Mouse (Mus musculus): ENCODE results near the gene Tbxas1. TPM values are rescaled to one million over a fixed set of nuclear protein-coding genes. Genes with fewer than 3 reads are reported as not detected.

Gene Tbxas1
- total RNA-seq, 2 experiments from 2014 or later = 2.4 to 3.3 TPM

DNA sequence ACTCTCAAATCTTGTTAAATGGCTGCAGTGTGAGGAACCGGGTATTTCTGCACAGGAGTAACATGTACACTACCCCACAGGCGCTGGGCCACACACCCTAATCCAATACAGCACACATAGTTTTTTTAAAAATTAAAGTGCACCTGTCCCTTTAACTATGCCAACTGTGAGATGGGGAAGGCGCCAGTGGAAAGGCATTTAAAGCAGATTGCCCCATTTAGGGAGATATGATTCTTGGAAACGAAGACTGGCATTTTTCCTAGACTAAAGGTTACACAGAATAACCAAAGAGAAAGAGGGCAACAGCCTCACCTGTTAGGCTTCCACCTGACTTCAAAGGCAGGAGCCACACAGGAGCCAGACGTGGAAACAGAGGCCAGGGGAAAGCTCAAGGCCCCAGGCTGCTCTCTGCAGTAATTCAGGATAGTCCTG, 21.6 kb upstream of the Tbxas1 start:
- DNase-seq (ENCODE audit: low spot score in 2 of 2) = no peak

DNA sequence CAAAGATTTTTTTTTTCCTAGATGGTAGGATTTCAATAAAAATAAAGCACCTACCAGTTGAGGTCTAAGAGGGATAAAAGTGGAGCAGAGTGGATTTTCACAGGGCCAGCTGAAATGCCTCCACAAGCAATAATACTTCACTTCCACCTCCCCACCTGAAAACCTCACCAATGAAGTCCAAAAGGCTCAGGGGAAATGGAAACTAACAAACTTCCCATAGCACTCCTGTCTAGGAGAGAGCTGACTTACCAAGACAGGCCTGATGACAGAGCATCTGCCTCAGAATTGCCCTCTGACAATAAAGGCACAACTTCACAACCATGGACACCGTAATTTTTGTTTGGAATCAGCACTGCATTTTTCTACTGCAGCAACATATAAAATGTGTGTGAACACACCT, 15.4 kb upstream of the Tbxas1 start:
- DNase-seq (ENCODE audit: low spot score in 2 of 2) = no peak

DNA sequence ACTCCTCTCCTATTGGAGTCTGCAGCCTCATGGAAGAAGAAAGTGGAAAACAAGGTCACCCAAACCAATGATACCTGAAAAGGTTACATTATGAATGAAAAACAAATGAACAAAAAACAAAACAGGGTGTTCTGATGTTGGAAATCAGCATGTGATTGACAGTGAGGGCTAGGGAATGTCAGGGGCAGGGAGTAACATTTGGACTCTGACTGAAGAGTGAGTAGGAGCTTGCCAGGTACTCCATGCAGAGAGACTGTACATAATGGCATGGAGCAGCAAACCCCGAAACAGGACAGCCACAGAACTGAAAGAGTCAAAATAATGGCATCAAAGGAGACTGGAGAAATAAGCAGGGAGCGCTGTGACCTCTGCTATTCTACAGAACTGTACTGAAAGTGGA, 14.9 kb upstream of the Tbxas1 start:
- no peak for DNase-seq (ENCODE audit: low spot score in 2 of 2)

DNA sequence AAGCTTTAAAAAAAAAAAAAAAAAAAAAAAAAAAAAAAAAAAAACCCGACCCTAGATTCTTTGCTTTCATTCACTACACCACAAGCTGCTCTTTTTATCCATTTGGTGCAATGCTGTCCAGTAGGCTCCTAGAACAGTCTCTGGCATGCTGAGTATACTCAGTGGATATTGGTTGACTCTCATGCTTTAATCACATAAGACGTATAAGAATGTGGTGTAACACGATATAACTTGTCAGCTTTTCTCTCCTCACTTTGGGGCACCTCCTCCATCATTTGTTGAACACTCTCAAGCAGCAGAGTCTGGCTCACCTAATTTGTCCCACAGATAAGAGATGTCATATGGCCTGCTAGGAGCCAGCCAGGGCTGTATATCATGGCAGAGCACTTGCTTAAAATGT, 11.6 kb upstream of the Tbxas1 start:
- no peak for DNase-seq (ENCODE audit: low spot score in 2 of 2)

DNA sequence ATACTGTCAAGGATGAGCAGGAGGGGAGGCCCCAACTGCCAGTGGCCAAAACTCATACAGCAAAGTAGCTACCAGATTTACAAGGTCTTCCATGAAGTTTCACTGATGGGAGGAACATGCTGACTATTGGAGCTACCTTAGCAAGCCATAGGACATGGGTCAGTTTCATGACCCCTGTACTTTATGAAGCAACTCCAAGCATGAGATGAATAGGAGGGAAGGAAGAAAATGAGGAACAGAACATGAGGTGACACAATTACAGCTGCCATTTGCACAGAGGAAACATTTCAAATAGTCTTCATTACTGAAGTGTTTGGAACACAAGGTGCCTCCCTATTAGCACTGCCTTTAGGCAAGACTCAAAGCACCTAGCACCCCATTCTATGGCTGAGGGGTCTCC, 9.4 kb upstream of the Tbxas1 start:
- DNase-seq (ENCODE audit: low spot score in 2 of 2) = no peak

DNA sequence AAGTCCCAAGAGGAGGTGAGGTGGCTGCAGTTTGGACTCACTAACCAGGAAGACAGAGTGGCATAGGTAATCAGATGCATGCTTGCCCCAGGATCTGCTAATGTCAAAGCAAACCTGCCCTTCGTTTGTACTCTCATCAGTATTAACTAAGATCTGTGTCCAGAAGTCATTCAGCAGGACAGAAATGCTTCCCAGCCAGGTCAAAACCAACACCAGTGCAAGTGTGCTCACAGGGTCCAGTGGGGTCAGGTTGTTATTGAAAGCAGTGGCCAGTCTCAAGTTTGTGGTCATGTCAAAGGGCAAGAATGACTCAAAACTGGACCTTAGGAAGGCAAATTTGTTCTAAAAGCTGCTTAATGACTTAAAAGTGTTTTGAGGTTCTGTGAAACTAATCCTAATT, 8.8 kb upstream of the Tbxas1 start:
- DNase-seq (ENCODE audit: low spot score in 2 of 2) = no peak

DNA sequence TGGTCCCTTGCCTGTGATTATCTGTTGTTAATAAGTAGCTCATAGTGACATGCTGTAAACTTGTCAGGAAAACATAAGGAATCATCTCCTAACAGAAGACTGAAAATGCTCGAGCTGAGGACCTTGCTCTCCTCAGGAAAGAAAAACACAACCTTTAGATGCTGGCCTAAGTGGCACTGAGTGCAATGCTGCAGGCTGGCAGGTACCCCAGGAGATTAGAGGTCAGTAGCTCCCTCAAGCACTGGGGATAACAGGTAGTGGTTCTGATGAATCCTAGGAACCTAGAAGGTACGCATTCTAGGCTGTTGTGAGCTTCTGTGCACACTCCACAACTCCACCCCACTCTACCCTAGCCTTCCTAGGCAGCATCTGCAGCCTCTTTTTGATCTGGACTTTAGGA, 8.4 kb upstream of the Tbxas1 start:
- DNase-seq (ENCODE audit: low spot score in 2 of 2) = no peak

DNA sequence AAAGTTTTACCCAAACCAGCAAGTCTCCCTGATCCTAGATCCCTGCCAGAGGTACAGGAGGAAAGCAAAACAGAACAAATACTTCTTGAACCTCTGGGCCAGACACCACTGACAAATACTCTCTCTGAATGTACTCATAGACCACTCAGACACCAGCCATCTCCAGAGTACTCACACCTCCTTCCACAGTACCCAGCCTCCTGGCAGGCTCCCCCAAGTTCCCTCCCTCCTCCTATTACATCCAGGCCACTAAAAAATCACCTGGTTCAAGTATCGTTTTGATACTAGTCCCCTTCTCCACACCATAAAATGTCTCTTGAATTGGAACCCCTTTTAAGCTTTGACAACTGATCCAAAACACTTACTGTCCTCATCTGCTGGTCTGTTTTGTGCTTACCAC, 7.9 kb upstream of the Tbxas1 start:
- DNase-seq (ENCODE audit: low spot score in 2 of 2) = no peak

DNA sequence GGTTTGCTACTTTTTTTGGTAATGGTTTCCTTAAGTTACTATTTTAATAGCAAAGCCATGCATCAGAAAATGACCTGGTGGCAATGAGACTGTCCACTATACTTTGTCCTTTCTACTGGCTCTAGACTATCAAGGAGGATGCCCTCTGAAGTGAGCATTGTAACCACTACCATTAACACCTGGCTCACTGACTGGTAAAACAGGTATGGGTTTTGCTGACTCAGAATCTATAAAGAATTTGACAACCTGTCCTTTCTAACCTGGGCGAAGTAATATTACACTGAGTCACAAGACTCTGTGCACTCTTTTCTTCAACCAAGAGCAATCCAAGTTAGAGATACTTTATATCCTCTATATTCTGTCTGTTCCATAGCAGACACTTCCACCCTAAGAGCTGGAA, 6.2 kb upstream of the Tbxas1 start:
- no peak for DNase-seq (ENCODE audit: low spot score in 2 of 2)

DNA sequence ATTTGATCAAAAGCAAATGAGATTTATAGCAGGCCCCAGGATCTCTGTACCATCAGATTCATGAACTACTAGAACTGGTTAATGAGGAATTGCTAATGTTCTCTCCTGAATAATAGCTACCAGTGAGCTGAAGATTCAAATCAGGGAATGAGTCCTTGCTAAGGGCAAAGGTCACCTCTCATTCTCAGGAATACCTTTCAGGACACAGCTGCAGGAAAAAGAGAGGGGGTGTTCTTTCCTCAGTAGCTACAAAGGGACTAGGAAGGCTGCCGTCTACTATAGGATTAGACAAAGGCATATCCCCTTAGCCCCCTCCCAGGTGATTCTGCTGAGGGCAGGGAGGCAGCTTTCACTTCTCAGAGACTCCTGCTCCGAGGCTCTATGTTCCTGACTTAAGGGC, 5.1 kb upstream of the Tbxas1 start:
- no peak for DNase-seq (ENCODE audit: low spot score in 2 of 2)

DNA sequence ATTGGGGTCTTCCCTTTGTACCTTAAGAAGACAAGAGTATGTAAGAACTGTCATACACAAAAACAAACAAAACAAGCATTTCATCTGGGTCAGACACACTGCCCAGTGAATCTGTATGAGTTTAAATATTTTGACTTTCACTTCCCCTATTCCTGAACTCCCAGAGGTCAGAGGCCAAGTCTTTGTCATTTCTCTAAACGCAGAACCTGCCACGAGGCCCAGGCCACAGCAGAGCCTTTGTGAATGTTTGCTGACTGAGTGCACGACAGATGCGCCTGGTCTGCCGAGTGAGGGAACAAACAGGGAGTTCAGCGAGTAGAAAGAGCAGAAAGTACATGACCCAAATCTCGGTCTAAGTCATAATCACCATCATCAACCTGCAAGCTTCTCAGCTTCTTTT, 4.2 kb upstream of the Tbxas1 start:
- no peak for DNase-seq (ENCODE audit: low spot score in 2 of 2)

DNA sequence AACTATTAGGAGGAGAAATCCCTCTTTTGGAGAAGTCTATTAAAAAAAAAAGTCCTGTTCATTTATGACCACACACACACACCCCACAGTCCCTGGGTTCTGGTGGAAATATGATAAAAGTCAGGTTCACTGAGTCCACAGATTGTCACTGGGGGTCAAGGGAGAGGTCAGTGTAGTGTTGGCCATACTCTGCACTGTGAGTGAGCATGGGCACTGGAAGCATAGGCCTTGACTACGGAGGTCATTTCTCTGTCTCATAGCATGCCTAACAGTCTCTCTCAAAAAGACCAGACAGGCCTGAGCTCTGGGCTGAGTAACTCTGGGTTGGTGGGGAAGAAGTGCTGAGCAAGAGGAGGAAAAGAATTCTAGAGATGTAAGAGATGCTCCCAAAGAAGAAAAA, 1.9 kb upstream of the Tbxas1 start:
- no peak for DNase-seq (ENCODE audit: low spot score in 2 of 2)

DNA sequence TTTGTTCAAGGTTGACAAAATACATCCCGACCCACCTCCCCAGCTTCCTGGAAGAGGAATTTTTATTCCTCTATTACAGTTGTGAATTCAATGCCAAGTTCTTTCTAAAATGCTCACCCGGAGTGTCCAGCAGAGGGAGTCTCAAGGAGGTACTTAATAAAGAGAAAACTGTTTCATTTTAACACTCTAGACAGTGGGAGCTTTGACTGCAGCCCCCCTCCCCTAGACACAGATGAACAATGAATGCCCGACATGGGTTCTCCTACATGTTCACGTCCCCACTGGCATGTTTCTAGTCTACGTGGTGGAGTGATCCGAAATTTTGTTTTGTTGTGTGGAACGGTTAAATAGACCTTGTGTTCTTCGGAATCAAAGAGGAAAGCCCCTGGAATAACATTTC, 1.2 kb upstream of the Tbxas1 start:
- DNase-seq (ENCODE audit: low spot score in 2 of 2) = peak; percentile 32 to 59

DNA sequence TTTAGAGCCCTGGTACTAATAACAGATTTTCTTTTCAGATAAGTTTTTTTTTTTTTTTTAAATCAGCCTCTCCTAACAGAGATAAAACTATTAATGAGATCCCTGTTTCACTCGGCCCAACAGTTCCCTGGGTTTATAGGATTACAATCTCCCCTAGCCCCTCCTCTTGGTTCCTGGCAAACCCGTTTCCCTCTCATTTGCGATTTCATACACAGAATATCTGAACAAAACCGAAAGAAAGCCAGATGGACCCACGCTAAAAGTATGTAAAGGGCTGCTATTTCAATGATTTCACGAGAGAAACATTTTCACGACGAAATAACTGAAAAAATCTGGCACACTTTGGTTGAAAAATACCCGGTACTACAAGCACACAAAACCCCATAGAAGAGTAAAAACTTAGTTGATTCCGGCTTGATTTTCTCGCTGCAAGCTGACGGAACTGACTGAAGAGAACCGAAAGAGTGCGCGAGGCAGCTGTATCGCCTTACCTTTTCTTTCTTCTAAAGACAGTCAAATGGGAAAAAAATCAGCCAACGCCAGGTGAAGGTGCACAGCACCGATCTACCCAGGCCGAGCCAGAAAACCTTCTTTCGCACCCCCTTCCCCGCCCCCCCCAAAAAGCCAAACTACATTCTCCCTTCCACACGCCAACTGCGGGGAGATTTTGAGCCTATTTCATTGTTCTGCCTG, 493 bp upstream of the Tbxas1 start:
- DNase-seq (ENCODE audit: low spot score in 2 of 2) = peak in 1 of 2 experiments; percentile 15

DNA sequence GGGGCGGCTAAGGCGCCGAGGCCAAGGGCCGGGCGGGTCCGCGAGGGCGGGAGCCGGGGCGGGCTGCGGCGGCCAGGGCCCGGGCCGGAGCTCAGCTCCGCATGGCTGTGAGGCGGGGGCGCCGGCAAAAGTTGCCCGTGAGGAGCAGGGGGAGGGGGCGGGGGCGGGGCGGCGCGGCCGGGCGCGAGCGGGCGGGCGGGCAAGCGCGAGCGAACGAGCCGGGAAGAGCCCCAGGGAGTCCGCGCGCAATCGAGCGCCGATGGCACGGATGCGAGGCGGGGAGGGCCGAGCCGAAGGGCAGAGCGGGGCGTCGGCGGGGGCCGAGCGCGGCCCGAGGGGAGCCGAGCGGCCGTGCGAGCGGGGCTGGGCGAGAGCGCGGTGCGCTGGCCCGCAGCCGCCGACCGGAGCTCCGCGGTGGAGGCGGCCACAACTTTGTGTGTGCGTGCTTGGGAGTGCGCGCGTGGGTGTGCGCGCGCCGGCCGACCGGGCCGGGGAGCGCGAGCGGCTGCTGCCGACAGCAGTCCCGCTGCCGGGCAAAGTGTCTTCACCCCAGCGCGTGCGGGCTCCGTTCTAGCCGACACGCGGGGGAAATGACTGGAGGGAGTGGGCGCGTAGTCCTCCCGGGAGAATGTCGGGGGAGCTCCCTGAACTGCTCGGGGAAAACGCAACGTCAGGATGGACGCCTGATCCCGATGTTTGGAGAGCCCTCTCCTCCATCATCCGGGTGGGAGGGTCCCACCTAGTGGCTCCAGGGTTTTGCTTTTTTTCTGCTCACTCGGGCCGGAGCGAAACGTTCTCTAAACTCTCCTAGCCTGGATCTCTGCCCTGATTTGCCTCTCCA, 1.1 kb downstream of the Tbxas1 start, which contains the start of gene Hipk2:
Hipk2 (minus strand) TSS at position 95 of the 841 bp plus-strand sequence.
- DNase-seq (ENCODE audit: low spot score in 2 of 2) = peak; percentile 72 to 87

DNA sequence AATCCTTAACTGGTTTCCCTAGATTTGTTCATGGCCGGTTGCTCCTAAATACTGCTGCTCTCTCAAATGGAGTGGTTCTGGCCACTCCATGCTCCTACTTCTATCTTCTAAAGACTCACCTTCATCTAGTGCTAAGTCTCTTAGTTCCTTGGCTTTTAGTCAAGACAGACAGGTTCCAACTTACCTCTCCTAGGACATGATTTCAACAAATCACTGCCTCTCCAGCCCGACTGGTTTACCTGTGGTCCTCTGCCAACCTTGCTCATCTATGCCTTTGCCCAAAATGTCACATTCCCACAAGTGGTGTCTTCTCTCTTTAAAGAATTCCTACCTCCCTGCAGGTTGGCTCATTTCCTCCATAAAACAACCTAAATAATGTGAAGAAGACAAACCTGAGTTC, 2.5 kb downstream of the Tbxas1 start:
- no peak for DNase-seq (ENCODE audit: low spot score in 2 of 2)

DNA sequence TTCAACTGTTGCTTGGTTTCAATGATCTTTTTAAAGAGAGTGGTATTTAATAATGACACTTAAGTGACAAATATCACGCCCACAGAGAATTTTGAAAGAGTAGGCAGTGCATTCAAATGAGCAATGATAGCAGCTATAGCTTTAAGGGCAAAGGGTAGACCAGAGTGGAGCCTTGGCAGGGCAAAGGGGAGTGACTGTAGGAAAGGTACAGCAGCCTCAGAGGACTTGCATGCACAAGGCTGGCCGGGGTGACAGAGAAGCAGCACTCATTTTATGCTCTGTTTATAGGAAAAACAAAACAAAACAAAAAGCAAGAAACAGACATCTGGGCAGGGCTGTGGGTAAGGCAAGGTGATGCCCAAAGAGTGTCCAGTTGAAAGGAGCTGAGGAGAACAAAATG, 6.3 kb downstream of the Tbxas1 start:
- no peak for DNase-seq (ENCODE audit: low spot score in 2 of 2)

DNA sequence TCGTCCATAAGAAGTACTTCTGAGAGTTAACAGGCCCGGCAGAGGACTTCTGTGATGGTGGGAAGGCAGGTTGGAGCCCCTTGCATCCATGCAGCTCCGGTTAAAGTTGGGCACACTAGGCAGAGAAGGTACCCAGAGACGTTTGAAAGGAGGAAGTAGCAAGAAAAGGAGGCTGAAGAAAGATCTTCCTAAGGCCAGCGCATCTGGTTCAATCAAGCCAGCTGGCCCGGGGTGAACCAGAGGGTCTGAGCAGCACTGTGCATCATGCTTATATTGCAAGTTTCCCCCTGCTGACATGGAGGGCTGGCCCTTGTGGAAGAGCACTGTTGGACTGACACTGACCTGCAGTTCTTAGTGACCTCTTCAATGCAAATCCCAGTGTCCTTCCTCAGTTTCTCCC, 6.8 kb downstream of the Tbxas1 start:
- no peak for DNase-seq (ENCODE audit: low spot score in 2 of 2)

DNA sequence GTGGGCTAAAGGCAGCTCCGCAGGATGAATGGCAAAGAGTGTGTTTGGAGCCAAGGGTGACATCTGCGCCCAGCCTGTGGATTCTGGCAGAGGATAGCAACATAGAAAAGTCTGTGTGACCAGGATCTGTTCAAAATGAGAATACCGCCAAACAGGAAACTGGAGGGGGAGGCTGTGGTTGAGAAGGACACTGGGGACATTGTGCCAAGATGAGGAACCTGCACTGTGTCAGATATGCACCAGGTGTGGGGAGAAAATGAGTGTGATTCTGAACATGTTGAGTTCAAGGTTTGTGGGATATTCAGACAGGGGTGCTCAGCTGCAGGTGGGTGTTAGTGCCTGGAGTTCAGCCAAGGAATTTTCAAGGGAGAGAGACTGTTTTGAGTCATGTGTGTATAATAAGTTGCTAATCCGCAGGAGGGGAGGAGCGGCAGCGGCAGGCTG, 7.5 kb downstream of the Tbxas1 start:
- DNase-seq (ENCODE audit: low spot score in 2 of 2) = no peak

DNA sequence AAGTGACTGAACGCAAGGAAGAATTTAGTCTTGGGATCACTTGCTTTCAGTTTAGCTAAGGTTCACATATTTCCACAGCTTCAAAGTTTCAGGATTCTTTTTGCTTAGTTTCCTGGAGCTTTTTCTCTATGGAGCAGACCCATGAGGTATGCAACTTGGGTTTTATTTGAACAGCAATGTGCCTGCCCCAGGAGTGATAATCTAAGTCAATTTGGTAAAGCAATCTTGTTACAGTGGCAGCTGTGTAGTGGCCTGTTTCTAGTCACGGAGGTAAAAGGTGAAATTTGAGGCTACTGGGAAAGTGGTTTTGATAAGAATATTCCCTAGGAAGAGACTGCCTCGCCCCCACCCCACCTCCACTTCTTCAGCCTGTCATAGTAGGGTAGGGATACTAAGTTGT, 9.3 kb downstream of the Tbxas1 start:
- DNase-seq (ENCODE audit: low spot score in 2 of 2) = no peak

DNA sequence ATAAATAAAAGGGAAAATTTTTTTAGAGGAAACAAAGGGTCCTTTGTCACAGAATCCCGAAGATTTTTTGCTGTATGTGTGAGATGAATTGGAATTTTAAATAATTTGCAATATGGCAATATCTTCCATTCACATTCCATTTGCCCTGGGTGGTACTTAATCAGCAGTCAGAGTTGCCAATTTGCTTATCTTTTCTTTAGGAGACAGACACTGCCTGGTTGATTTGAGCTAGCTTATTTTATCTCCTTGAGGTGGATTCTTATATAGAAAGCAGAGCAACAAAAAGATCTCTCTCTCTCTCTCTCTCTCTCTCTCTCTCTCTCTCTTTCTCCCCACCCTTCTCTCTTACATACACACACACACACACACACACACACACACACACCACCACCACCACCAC, 9.9 kb downstream of the Tbxas1 start:
- no peak for DNase-seq (ENCODE audit: low spot score in 2 of 2)

DNA sequence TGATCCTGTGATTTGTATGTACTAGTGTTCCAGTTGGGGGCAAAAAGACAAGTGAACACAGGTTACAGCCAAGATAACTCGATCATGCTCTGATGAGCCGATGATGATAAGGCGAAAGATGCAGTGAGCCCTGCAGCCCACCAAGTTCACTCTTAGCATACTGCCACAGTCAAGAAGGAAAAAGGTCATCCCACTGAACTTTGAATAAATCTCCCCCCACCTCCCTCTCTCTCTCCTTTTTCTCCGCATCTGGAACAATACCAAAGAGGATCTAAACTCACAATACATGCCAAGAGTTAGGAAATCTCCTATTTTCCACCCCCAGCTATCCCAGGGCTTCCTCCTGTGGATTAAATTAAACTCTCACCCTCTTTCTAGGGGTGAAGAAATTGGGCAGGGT, 12.2 kb downstream of the Tbxas1 start:
- peak in 1 of 2 experiments; percentile 3 for DNase-seq (ENCODE audit: low spot score in 2 of 2)

DNA sequence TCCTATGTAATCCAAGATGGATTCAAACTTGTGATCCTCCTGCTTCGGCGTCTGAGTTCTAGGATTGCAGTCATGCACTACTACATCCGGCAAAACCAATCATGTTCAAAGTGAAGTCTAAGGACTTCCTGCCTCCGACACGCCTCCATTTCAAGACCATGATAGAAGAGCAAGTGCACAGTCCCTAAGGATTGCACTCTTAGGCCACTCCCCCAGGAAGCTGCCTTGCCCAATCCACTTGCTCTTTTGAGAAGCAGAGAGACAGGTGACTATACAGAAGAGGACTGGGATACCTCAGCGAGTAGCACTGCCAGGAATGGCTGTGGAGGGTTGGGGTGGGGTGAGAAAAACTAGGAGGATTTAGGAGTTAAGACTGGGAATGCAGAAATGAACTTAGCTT, 14.0 kb downstream of the Tbxas1 start:
- no peak for DNase-seq (ENCODE audit: low spot score in 2 of 2)
